Mouse (Mus musculus): Measurements from ENCODE around the gene Asl.

GRCm38 (mm10) chr5:130044201-130044695, 15.2 kb upstream of the Asl start:
- TF ChIP-seq CTCF (conservative IDR thresholded peaks at IDR 0.05; ENCODE audit: low read length) (peak; percentile 50), NANOG (IDR thresholded peaks at IDR 0.05; ENCODE audit: borderline replicate concordance, low read length) (no peak)

Data from E14TG2a.4 (cell line).